Mouse (Mus musculus) brain, embryonic 18.5 days (tissue): ENCODE results near the gene Manf.
A peak's percentile ranks its signal among the peaks of the same experiment; 100 is the strongest.

Experiments used
- DNase-seq: peaks from one replicate; pipeline ENCODE4 v3.0.0-alpha.2; 2012; ENCODE audit warnings: low read depth, low spot score

Manf gene

GRCm38 (mm10) chr9:106884996-106885900, 6.5 kb downstream of the Manf start:
- no peak for DNase-seq

- no peak for DNase-seq
These were observed 7.5 kb downstream of the Manf start for GRCm38 (mm10) chr9:106884306-106884705.

DNA sequence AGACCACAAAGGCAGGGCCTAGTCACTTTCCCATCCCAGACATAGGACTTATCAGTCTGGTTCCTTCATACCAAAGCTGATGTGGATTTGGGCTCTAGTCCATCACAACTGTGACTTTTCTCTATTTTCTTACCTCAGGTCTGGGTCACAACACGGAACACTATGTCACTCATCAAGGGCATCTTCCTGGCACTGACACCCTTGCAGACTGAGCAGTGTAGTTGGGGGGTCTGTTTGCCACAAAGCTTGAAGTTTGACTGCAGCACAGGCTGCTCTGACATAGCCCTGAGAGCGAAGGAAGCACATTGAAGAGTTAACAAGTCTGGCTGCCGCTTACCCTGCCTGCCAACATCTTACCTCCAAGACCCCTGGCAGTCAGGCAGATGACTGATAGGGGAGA, 8.7 kb downstream of the Manf start:
- no peak for DNase-seq

GRCm38 (mm10) chr9:106882176-106882575, 9.6 kb downstream of the Manf start:
- DNase-seq = no peak

- DNase-seq = no peak
These were observed 10.6 kb downstream of the Manf start for GRCm38 (mm10) chr9:106881071-106881755.

- DNase-seq = no peak
These were observed 12.3 kb downstream of the Manf start for GRCm38 (mm10) chr9:106879471-106879870.

GRCm38 (mm10) chr9:106876666-106877065, 15.1 kb downstream of the Manf start:
- DNase-seq = no peak

- no peak for DNase-seq
These were observed 17.6 kb downstream of the Manf start for GRCm38 (mm10) chr9:106874216-106874615.

DNA sequence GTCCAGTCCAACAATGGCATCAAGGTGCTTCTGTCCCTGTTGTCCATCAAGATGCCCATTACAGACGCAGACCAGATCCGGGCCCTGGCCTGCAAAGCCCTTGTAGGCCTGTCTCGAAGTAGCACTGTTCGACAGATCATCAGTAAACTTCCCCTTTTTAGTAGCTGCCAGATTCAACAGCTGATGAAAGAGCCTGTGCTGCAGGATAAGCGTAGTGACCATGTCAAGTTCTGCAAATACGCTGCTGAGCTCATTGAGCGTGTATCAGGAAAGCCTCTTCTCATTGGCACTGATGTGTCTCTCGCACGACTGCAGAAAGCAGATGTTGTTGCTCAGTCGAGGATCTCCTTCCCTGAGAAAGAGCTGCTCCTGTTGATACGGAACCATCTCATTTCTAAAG, 33.7 kb downstream of the Manf start:
- DNase-seq = no peak

DNA sequence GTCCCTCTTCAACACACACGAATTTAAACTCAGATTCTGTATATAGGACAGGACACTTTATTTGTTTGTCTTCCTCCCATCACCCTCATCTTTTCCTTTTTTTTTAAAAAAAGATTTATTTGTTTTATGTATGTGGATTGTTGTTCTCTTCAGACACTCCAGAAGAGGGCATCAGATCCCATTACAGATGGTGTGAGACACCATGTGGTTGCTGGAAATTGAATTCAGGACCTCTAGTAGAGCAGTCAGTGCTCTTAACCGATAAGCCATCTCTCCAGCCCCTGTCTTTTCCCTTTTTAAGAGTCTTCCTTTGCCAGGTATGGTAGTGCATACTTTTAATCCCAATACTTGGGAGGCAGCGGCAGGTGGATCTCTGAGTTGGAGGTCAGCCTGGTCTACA, 35.1 kb downstream of the Manf start:
- no peak for DNase-seq

- DNase-seq = no peak
These were observed 49.0 kb downstream of the Manf start for GRCm38 (mm10) chr9:106842800-106843199.

DNA sequence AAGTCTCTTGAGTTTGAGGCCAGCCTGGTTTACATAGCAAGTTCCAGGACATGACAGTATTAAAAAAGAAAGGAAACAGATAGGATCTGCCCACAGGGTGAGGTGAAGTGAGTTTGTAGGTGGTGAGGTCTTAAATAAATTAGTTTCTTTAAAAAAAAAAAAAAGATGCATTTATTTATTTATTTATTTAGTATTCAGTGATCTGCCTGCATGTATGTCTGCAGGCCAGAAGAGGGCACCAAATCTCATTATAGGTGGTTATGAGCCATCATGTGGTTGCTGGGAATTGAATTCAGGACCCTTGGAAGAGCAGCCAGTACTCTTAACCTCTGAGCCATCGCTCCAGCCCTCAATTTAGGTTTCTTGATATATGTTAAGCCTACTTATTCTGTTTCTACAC, 51.2 kb downstream of the Manf start:
- DNase-seq = no peak

- DNase-seq = peak; percentile 30
These were observed 69.2 kb downstream of the Manf start for GRCm38 (mm10) chr9:106822381-106823104.

- DNase-seq = peak; percentile 99
These were observed 70.0 kb downstream of the Manf start, which contains the start of gene Dcaf1 for GRCm38 (mm10) chr9:106821618-106822380. Gene Dcaf1 (plus strand): TSS chr9:106821874.

GRCm38 (mm10) chr9:106821050-106821617, 70.6 kb downstream of the Manf start:
- no peak for DNase-seq

GRCm38 (mm10) chr9:106819201-106819600, 72.6 kb downstream of the Manf start:
- no peak for DNase-seq

DNA sequence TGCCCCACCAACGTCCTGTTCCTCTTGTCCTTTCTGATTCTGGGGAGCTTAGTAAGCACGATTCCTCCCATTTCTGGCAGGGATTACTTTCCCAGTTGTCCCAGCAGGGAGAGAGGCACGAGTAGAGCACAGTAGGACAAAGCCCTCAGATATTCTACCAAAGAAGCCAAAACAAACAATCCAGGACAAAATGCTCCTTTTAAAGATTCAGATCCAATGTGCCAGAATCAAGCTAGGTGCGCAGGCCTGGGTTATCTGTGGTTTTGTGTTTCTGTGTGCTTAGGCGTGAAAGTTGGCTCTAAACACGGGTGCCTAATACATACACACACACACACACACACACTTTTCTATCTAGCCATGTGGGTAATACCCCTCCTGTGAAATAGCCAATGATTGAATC, 73.6 kb downstream of the Manf start:
- DNase-seq = no peak

GRCm38 (mm10) chr9:106806503-106806902, 85.3 kb downstream of the Manf start:
- no peak for DNase-seq

DNA sequence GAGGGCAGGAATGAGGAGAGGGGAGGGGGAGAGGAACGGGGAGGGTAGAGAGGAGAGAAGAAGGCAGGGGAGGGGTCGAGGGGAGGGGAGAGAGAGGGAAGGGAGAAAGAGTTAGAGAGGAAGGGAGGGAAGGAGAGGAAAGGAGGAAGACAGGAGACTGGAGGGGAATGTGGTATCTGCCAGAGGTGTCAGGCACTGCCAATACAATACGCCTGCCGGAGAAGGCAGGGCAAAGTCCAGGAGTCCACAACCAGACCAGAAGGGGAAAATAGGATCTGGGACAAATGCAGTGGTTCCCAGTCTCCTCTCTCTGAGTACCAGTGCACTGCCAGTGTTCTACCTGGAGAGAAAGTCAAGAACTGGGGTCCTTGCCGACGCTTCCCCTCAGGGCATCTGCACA, 100.9 kb downstream of the Manf start:
- DNase-seq = no peak

- no peak for DNase-seq
These were observed 102.4 kb downstream of the Manf start for GRCm38 (mm10) chr9:106789363-106789762.

- DNase-seq = peak; percentile 60
These were observed 102.9 kb downstream of the Manf start, which contains the start of gene Rad54l2 for GRCm38 (mm10) chr9:106788812-106789321. Gene Rad54l2 (minus strand): TSS chr9:106789194.
